Mouse (Mus musculus): Measurements from ENCODE around the gene Agmat. TPM values are rescaled to one million over a fixed set of nuclear protein-coding genes. Genes with fewer than 3 reads are reported as not detected.

Agmat gene
- total RNA-seq, 2 experiments from 2014 or later, result 0.24 TPM; not detected in 1

DNA sequence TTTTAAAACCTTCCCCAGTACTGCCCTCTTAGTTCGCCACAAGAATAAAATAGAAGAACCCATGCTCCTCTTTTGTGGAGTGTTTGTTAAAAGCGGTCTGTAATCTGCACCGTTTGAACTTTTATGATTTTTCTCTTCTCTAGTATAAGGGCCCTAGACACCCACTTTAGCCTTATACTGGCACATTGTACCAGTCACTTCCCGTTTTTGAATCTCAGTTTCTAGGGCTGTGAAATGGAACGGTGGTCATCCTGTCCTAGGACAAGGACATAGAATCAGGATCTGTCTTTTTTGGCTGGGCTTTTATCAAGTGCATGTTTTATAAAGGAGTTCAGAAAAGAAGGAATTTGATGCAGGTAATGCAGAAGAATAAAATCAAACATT lies 47.7 kb downstream of the Agmat start:
- intact Hi-C loops (cut with DNase I), result no loop called here
- no peak for DNase-seq (ENCODE audit: extremely low spot score in 1 of 2, low spot score in 2 of 2)

DNA sequence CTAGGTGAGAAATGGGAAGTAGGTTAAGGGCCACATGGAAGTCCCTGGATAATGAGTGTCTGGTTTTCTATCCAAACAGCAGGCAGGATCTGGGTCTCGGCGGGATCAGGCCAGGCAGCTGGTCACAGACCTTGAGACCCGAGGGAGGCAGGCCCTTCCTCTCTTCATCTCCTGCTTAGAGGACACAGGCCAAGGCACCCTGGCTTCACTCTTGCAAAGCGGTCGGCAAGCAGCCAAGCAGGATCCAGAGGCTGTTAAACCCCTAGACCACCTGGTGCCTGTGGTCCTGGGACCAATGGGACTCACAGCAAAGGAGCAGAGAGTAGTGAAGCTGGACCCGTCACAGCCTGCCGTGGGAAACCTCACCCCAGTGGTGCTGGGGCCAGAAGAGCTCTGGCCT lies 49.9 kb downstream of the Agmat start:
- peak in 1 of 2 experiments; percentile 31 for DNase-seq (ENCODE audit: extremely low spot score in 1 of 2, low spot score in 2 of 2)
- intact Hi-C loops (cut with DNase I), result no loop called here

DNA sequence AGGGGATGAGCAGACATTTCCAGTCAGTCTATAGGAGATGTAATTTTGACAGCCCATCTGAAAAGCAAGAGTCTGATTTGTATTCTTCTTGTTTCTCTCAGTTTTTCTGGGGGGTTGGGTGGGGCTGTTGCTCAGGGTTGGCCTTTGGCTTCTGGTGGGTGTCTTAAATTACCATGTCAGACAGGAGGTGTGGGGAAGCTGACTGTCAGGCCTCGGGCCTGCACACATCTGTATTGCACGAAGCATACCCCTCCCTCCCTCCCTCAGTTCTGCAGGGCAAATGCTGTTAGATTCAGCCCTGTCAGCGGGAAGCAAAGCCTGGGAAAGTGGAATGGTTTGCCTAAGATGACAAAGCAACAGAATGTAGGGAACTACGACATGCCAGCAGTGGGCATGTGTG lies 50.5 kb downstream of the Agmat start:
- intact Hi-C loops (cut with DNase I), result no loop called here
- peak in 1 of 2 experiments; percentile 11 for DNase-seq (ENCODE audit: extremely low spot score in 1 of 2, low spot score in 2 of 2)

DNA sequence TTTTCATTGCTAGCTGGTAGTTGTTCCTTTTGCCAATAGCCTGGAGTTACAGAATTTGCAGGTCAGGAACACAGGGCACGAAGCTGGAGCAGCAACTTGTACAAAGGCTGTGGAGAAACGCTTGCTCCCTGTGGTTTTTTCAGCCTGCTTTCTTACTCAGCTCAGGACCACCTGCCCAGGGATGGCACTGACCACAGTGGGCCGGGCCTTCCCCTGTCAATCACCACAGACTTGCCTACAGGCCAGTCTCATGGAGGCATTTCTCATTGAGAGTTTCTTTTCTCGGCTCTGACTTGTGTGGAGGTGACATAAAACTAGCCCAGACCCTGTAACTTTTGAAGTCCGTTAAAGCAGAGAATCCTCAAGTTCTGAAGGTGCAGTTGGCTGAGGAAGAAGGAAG lies 51.1 kb downstream of the Agmat start:
- intact Hi-C loops (cut with DNase I), result no loop called here
- DNase-seq (ENCODE audit: extremely low spot score in 1 of 2, low spot score in 2 of 2), result peak in 1 of 2 experiments; percentile 14

DNA sequence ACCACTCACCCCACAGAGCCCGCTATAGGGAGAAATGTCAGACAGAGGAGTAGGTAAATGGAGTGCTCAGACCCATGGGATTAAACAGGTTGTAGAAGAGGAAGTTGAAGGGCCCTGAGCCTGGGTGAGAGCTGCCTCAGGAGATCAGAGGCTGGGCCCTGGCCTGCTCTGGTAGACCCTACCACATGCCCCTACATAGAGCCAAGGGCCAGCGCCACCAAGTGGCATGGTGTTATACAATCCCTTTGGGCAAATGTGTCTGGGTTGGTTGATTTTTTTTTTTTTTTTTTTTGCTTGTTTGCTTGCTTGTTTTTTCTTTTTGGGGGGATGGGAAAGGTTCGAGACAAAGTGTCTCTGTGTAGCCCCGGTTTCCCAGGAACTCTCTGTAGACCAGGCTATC lies 57.6 kb downstream of the Agmat start:
- DNase-seq (ENCODE audit: extremely low spot score in 1 of 2, low spot score in 2 of 2), result peak in 1 of 2 experiments; percentile 27
- intact Hi-C loops (cut with DNase I), result no loop called here

DNA sequence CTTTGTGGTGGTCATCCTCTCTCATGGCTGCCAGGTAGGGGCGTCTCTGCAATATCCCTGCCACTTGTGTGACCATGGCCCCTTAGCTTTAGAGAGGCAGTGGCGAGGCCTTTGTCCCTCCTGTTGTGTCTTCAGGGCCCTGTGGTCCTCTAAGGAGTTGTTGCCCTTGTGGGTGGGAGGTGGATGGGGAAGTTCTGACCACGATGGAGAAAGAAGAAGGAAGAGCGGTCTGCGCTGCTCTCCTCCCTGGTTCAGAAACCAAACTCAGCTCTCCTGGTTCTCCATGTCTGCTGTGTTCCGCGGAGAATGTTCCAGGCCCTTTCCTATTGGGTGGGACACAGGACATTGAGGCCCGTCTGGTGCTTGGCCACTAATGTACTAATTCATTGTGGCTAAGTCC lies 59.4 kb downstream of the Agmat start:
- DNase-seq (ENCODE audit: extremely low spot score in 1 of 2, low spot score in 2 of 2), result peak in 1 of 2 experiments; percentile 14

More for the DNA sequence above, 59.4 kb downstream of the Agmat start:
- intact Hi-C loops (cut with DNase I), result no loop called here

Other genes with a start within 250 kb of the Agmat start
- gene Spen, start 208.1 kb upstream of the Agmat start, total RNA-seq (2021), result 10 to 100 TPM; 56.8 to 59.9 TPM
- 1 to 10 TPM; 4.4 to 6.0 TPM for gene Fblim1, start 140.6 kb upstream of the Agmat start, total RNA-seq (2021)
- under 1 TPM; 0.28 to 0.79 TPM for gene Tmem82, start 128.0 kb upstream of the Agmat start, total RNA-seq (2021)
- gene Slc25a34, start 122.9 kb upstream of the Agmat start, total RNA-seq (2021), result 1 to 10 TPM; 2.3 to 4.1 TPM
- gene Plekhm2, start 81.8 kb upstream of the Agmat start, total RNA-seq (2021), result 10 to 100 TPM; 49.0 to 55.0 TPM
- 1 to 10 TPM in 1 of 2 experiments, under 1 TPM in 1; 0.41 to 3.0 TPM for gene Rsc1a1, start 61.1 kb upstream of the Agmat start, total RNA-seq (2021)
- 10 to 100 TPM; 27.7 to 28.1 TPM for gene Ddi2, start 23.3 kb upstream of the Agmat start, total RNA-seq (2021)
- gene Dnajc16, start 44.3 kb downstream of the Agmat start, total RNA-seq (2021), result 10 to 100 TPM; 26.8 to 29.2 TPM
- 10 to 100 TPM; 21.7 to 27.0 TPM for gene Casp9, start 46.9 kb downstream of the Agmat start, total RNA-seq (2021)
- gene Cela2a, start 79.5 kb downstream of the Agmat start, total RNA-seq (2021), result not detected
- gene Ctrc, start 99.7 kb downstream of the Agmat start, total RNA-seq (2021), result not detected
- 10 to 100 TPM; 51.2 to 52.5 TPM for gene Efhd2, start 128.2 kb downstream of the Agmat start, total RNA-seq (2021)

All from left cerebral cortex, postnatal 10 days (tissue).